Mouse (Mus musculus) cerebellum, adult (tissue): ENCODE data around the gene M1ap.

ENCODE experiments used
- ATAC-seq: cut with Nextera tagmentation; 2 replicates; pipeline ENCODE4 v1.9.2; 2017; ENCODE audit warnings: mild to moderate bottlenecking, moderate library complexity, mixed read lengths; ENCODE audit not compliant: insufficient number of reproducible peaks, low FRiP score, low TSS enrichment

Gene M1ap

GRCm38 (mm10) chr6:83031921-83032590 lies 85.4 kb downstream of the M1ap start:
- ATAC-seq, result no peak

GRCm38 (mm10) chr6:83032769-83033191 lies 86.1 kb downstream of the M1ap start:
- ATAC-seq, result no peak

GRCm38 (mm10) chr6:83033249-83034185 lies 86.8 kb downstream of the M1ap start, which contains the start of the genes Dok1 and Loxl3:
Gene Dok1, minus strand, starts transcription at chr6:83033471.
Gene Loxl3, plus strand, starts transcription at chr6:83034173.
- ATAC-seq, result no peak

- no peak for ATAC-seq
Observed at GRCm38 (mm10) chr6:83034463-83035055, 87.9 kb downstream of the M1ap start.

- no peak for ATAC-seq
Observed at GRCm38 (mm10) chr6:83037188-83037587, 90.5 kb downstream of the M1ap start.

GRCm38 (mm10) chr6:83038496-83039012 lies 91.9 kb downstream of the M1ap start:
- peak; percentile 74 for ATAC-seq

- ATAC-seq, result no peak
Observed at GRCm38 (mm10) chr6:83040601-83041000, 93.9 kb downstream of the M1ap start.

GRCm38 (mm10) chr6:83043561-83043960 lies 96.9 kb downstream of the M1ap start:
- no peak for ATAC-seq

- no peak for ATAC-seq
Observed at GRCm38 (mm10) chr6:83043993-83044392, 97.3 kb downstream of the M1ap start.

- no peak for ATAC-seq
Observed at GRCm38 (mm10) chr6:83044742-83045141, 98.0 kb downstream of the M1ap start.

GRCm38 (mm10) chr6:83049367-83049766 lies 102.7 kb downstream of the M1ap start:
- ATAC-seq, result no peak

GRCm38 (mm10) chr6:83053136-83053960 lies 106.6 kb downstream of the M1ap start:
- no peak for ATAC-seq

GRCm38 (mm10) chr6:83054074-83054851 lies 107.6 kb downstream of the M1ap start, which contains the start of gene Aup1:
Gene Aup1, plus strand, starts transcription at chr6:83054521.
- ATAC-seq, result peak; percentile 93

- ATAC-seq, result peak; percentile 24
Observed at GRCm38 (mm10) chr6:83054871-83055431, 108.2 kb downstream of the M1ap start, which contains the start of gene Htra2. Gene Htra2, minus strand, starts transcription at chr6:83055273.

- ATAC-seq, result no peak
Observed at GRCm38 (mm10) chr6:83057790-83058189, 111.1 kb downstream of the M1ap start, which contains the start of gene Dqx1. Gene Dqx1, plus strand, starts transcription at chr6:83057844.

GRCm38 (mm10) chr6:83058725-83059124 lies 112.0 kb downstream of the M1ap start:
- no peak for ATAC-seq

- ATAC-seq, result no peak
Observed at GRCm38 (mm10) chr6:83065995-83066394, 119.3 kb downstream of the M1ap start.

GRCm38 (mm10) chr6:83066441-83066840 lies 119.7 kb downstream of the M1ap start:
- ATAC-seq, result no peak
